In the genomic region with DNA sequence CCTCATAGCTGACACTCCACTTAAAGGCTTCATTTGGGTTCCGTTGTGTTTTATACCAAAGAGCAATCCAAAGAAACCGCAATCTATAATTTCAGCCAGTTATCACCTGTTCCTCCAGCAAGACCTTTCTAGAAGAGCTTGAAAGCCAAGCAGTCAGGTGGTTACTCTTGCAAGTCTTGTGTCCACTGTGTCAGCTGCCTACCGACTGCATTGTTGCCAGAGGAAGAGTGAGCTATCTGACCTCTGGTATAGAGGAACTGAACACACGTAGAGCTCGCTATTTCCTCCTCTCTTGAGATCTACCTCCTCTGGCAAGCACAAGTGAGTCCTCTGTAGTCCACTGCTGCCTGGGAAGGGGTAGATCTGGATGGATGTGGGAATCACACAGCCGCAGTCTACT, we compare ENCODE assay signal across 8 mouse cellular contexts. TPM values are rescaled to one million over a fixed set of nuclear protein-coding genes. Genes with fewer than 3 reads are reported as not detected.
DNase-seq lines count a peak whose midpoint lies in the region; ATAC-seq and TF ChIP-seq lines count a peak whose summit lies in the region.

No protein-coding gene starts in this region.

- H3K27me3 ChIP-seq in heart, embryonic 10.5 days (ENCODE audit: insufficient read depth, poor library complexity, severe bottlenecking) = no peaks in the 10 kb centered on the region
- H3K27me3 ChIP-seq in heart, postnatal 0 days (ENCODE audit: control insufficient read depth, insufficient read depth, low read length) = no peaks in the 10 kb centered on the region
- no peaks in the 10 kb centered on the region for H3K27me3 ChIP-seq in megakaryocyte, embryonic 14.5 days (replicated peaks)

- H3K4me2 ChIP-seq in heart, postnatal 0 days (ENCODE audit: low read depth, low read length) = peak overlapping the region; percentile 81

- DNase-seq in heart, embryonic 10.5 days (ENCODE audit: low spot score) = peak; percentile 72
- no peak for DNase-seq in heart, adult 9 months (ENCODE audit: low spot score in 2 of 2)
- peak; percentile 11 for DNase-seq in heart, postnatal 0 days (ENCODE audit: low spot score)
- no peak for DNase-seq in left cerebral cortex, postnatal 14 days (ENCODE audit: low spot score in 2 of 2)
- no peak for DNase-seq in urinary bladder, adult 2 months (ENCODE audit: low spot score)
- DNase-seq in cerebellum, postnatal 25 days = no peak

- TF ChIP-seq EP300 in heart, postnatal 0 days (IDR thresholded peaks at IDR 0.05; ENCODE audit: low read depth) = no peak

- H3K9me3 ChIP-seq in heart, embryonic 10.5 days = no peaks in the 10 kb centered on the region
- no peaks in the 10 kb centered on the region for H3K9me3 ChIP-seq in heart, postnatal 0 days (replicated peaks; ENCODE audit: control insufficient read depth, low read length)
- H3K9me3 ChIP-seq in megakaryocyte, embryonic 14.5 days = peaks cover 15% of the 10 kb centered on the region

- H3K4me3 ChIP-seq in heart, embryonic 10.5 days = peak overlapping the region; percentile 90
- H3K4me3 ChIP-seq in bone marrow, adult 2 months (replicated peaks; ENCODE audit: control insufficient read depth, low read depth, low read length) = peak overlapping the region; percentile 96
- H3K4me3 ChIP-seq in heart, postnatal 0 days (ENCODE audit: low read depth, low read length) = peak overlapping the region; percentile 73
- peak overlapping the region; percentile 94 for H3K4me3 ChIP-seq in megakaryocyte, embryonic 14.5 days (replicated peaks)

- intact Hi-C loops in left cerebral cortex, postnatal 14 days (cut with DNase I) = no loop called here

- WGBS in heart, embryonic 10.5 days = 43% methylated on average over 6 of the region's 6 CpGs
- WGBS in bone marrow, adult 2 months = 21% methylated on average over 6 of the region's 6 CpGs
- WGBS in heart, postnatal 0 days = 34% methylated on average over 6 of the region's 6 CpGs

- peaks cover 19% of the 10 kb centered on the region; the same call in 1 of the 2 replicates for H3K36me3 ChIP-seq in heart, embryonic 10.5 days
- H3K36me3 ChIP-seq in heart, postnatal 0 days (replicated peaks; ENCODE audit: control insufficient read depth, insufficient read depth, low read length) = peaks cover 18% of the 10 kb centered on the region
- peaks cover 26% of the 10 kb centered on the region for H3K36me3 ChIP-seq in megakaryocyte, embryonic 14.5 days (replicated peaks; ENCODE audit: low read length)

- no peak for TF ChIP-seq CTCF in bone marrow, adult 2 months (IDR thresholded peaks at IDR 0.05; ENCODE audit: control insufficient read depth, insufficient read depth, low read length)
- TF ChIP-seq CTCF in heart, postnatal 0 days (IDR thresholded peaks at IDR 0.05; ENCODE audit: low read depth) = no peak

- H3K4me1 ChIP-seq in heart, embryonic 10.5 days = peaks cover 16% of the 10 kb centered on the region
- no peaks in the 10 kb centered on the region for H3K4me1 ChIP-seq in bone marrow, adult 2 months (ENCODE audit: control insufficient read depth, insufficient read depth, low read length)
- H3K4me1 ChIP-seq in heart, postnatal 0 days (ENCODE audit: control insufficient read depth, insufficient read depth) = peaks cover 6% of the 10 kb centered on the region
- peaks cover 20% of the 10 kb centered on the region for H3K4me1 ChIP-seq in megakaryocyte, embryonic 14.5 days

- TF ChIP-seq POLR2A in bone marrow, adult 2 months (IDR thresholded peaks at IDR 0.05; ENCODE audit: borderline replicate concordance, control insufficient read depth, low read depth, low read length) = no peak

- H3K27ac ChIP-seq in heart, embryonic 10.5 days = peak overlapping the region; percentile 92; the same call in 1 of the 2 replicates
- H3K27ac ChIP-seq in bone marrow, adult 2 months (ENCODE audit: control insufficient read depth, insufficient read depth, low read depth, low read length, poor library complexity) = no peak overlapping the region
- no peak overlapping the region for H3K27ac ChIP-seq in heart, postnatal 0 days (ENCODE audit: low read depth)

- ATAC-seq in heart, postnatal 0 days (ENCODE audit: insufficient read depth, low read depth) = no peak

- peak overlapping the region; percentile 61 for H3K9ac ChIP-seq in heart, postnatal 0 days (replicated peaks; ENCODE audit: low read depth, low read length)

RNA-seq across cellular contexts. Expression of a gene that starts 0.8 kb away (rescaled TPM):
- 46.8 and 52.6 TPM in 2 replicates for polyA plus RNA-seq in heart, embryonic 10.5 days (2016; fragmentation: Nextera tagmentation; extraction: Ambion mirVana)
- polyA plus RNA-seq in bone marrow, adult 2 months (2011; ENCODE audit: insufficient read depth, insufficient read length, low replicate concordance, missing spikeins) = 55.2 and 105 TPM in 2 replicates
- total RNA-seq in heart, postnatal 0 days (2014; rRNA removed; ENCODE audit: low replicate concordance) = 6.5 and 12.2 TPM in 2 replicates
- 30.6 and 35.5 TPM in 2 replicates for polyA plus RNA-seq in heart, postnatal 0 days (2015; fragmentation: Nextera tagmentation; extraction: Ambion mirVana)
- 2.2 TPM in 1 of 2 replicates, not detected in the other for polyA plus RNA-seq in megakaryocyte, embryonic 14.5 days (2012; ENCODE audit: insufficient read depth, low replicate concordance)
- 1 to 10 TPM; 1.5 to 1.8 TPM for total RNA-seq in left cerebral cortex, postnatal 14 days (2021)
- polyA plus RNA-seq in urinary bladder, adult 2 months (2012; rRNA removed) = 2.0 and 2.2 TPM in 2 replicates

RNA-seq across cellular contexts. Expression of a gene that starts 27.0 kb away (rescaled TPM):
- polyA plus RNA-seq in heart, embryonic 10.5 days (2016; fragmentation: Nextera tagmentation; extraction: Ambion mirVana) = 197 and 200 TPM in 2 replicates
- polyA plus RNA-seq in bone marrow, adult 2 months (2011; ENCODE audit: insufficient read depth, insufficient read length, low replicate concordance, missing spikeins) = 36.3 and 41.8 TPM in 2 replicates
- total RNA-seq in heart, postnatal 0 days (2014; rRNA removed; ENCODE audit: low replicate concordance) = 92.7 and 103 TPM in 2 replicates
- polyA plus RNA-seq in heart, postnatal 0 days (2015; fragmentation: Nextera tagmentation; extraction: Ambion mirVana) = 131 and 133 TPM in 2 replicates
- polyA plus RNA-seq in megakaryocyte, embryonic 14.5 days (2012; ENCODE audit: insufficient read depth, low replicate concordance) = 61.4 and 90.6 TPM in 2 replicates
- total RNA-seq in left cerebral cortex, postnatal 14 days (2021) = 10 to 100 TPM; 81.3 to 84.4 TPM
- polyA plus RNA-seq in urinary bladder, adult 2 months (2012; rRNA removed) = 74.6 and 77.4 TPM in 2 replicates

Comparison
In these comparisons a context has a peak if more than half of its experiments do, and no peak if none do; other contexts are left out.
1. DNase-seq: peak in heart, embryonic 10.5 days (single experiment) and heart, postnatal 0 days (single experiment); none in heart, adult 9 months (0 of 2), left cerebral cortex, postnatal 14 days (0 of 2), urinary bladder, adult 2 months (single experiment) and cerebellum, postnatal 25 days (0 of 2).
2. Peak in every context shown above with its lines, with median percentiles within 50 percentile points of each other: H3K4me3 ChIP-seq.